ENCODE assay signal across 26 mouse cellular contexts in genomic region chr16:22637311-22637710, GRCm38 (mm10).
"Had no signal": no experiment of that assay in that cellular context is flagged by ENCODE, and none has a peak within 500 bp of the region (broad histone marks: within the 10 kb centered on the region; RNA-seq: fewer than 3 reads in every experiment).

No protein-coding gene starts in this region.

- H3K36me3 ChIP-seq: heart, embryonic 10.5 days; heart, embryonic 13.5 days; heart, embryonic 15.5 days; hindbrain, embryonic 13.5 days; hindbrain, embryonic 15.5 days; kidney, embryonic 15.5 days; limb, embryonic 13.5 days; limb, embryonic 15.5 days; liver, embryonic 13.5 days had no signal

- H3K27ac ChIP-seq: gastrocnemius, adult 2 months; heart, embryonic 10.5 days; heart, embryonic 13.5 days; heart, embryonic 15.5 days; hindbrain, embryonic 13.5 days; hindbrain, embryonic 15.5 days; hindbrain, postnatal 0 days; kidney, embryonic 15.5 days; kidney, postnatal 0 days; limb, embryonic 13.5 days; limb, embryonic 15.5 days; liver, embryonic 13.5 days had no signal

- H3K4me1 ChIP-seq: heart, embryonic 10.5 days; heart, embryonic 13.5 days; heart, embryonic 15.5 days; hindbrain, embryonic 13.5 days; hindbrain, embryonic 15.5 days; limb, embryonic 13.5 days; limb, embryonic 15.5 days; liver, embryonic 13.5 days had no signal

- H3K4me2 ChIP-seq: heart, embryonic 13.5 days; heart, embryonic 15.5 days; hindbrain, embryonic 13.5 days; hindbrain, embryonic 15.5 days; kidney, embryonic 15.5 days; limb, embryonic 13.5 days; limb, embryonic 15.5 days; liver, embryonic 13.5 days had no signal

- H3K27me3 ChIP-seq: hindbrain, embryonic 15.5 days; kidney, embryonic 15.5 days; limb, embryonic 13.5 days; limb, embryonic 15.5 days; liver, embryonic 13.5 days had no signal

- H3K9me3 ChIP-seq: heart, embryonic 10.5 days; heart, embryonic 13.5 days; heart, embryonic 15.5 days; hindbrain, embryonic 13.5 days; hindbrain, embryonic 15.5 days; kidney, embryonic 15.5 days; limb, embryonic 13.5 days; limb, embryonic 15.5 days; liver, embryonic 13.5 days had no signal

- ATAC-seq: hindbrain, postnatal 0 days; intestine, embryonic 16.5 days had no signal

- H3K9ac ChIP-seq: heart, embryonic 13.5 days; heart, embryonic 15.5 days; hindbrain, embryonic 13.5 days; hindbrain, embryonic 15.5 days; kidney, embryonic 15.5 days; limb, embryonic 13.5 days; limb, embryonic 15.5 days; liver, embryonic 13.5 days had no signal

- DNase-seq: gastrocnemius, adult 2 months; gastrocnemius, postnatal 10 days; gastrocnemius, postnatal 25 days; heart, adult 18-20 months; heart, postnatal 14 days; heart, postnatal 36 days; kidney, adult 11 months; kidney, adult 2 months; kidney, adult 9 months; kidney, postnatal 14 days; kidney, postnatal 36 days; layer of hippocampus, adult 9-11 months; layer of hippocampus, postnatal 36 days; left cerebral cortex, postnatal 4 days; liver, embryonic 13.5 days had no signal

- H3K4me3 ChIP-seq: gastrocnemius, adult 2 months; heart, embryonic 10.5 days; heart, embryonic 13.5 days; heart, embryonic 15.5 days; hindbrain, embryonic 13.5 days; hindbrain, embryonic 15.5 days; kidney, embryonic 15.5 days; limb, embryonic 13.5 days; limb, embryonic 15.5 days; liver, embryonic 13.5 days had no signal
